Mouse (Mus musculus) CH12.LX (cell line): Measurements from ENCODE around the gene Babam2.

Experiments used
- MAZ ChIP-seq: IDR thresholded peaks from 2 replicates; pipeline ENCODE4 v1.6.1; 2012; ENCODE audit warnings: low read depth, mild to moderate bottlenecking, inconsistent platforms, low read length, improper control_type of control experiment, moderate library complexity
- USF1 ChIP-seq: IDR thresholded peaks from 2 replicates; pipeline ENCODE4 v1.6.1; 2014; ENCODE audit warnings: low read depth, mild to moderate bottlenecking, inconsistent platforms, low read length, improper control_type of control experiment

- TF ChIP-seq USF1 (no peak), MAZ (no peak)
Measured at GRCm38 (mm10) chr5:31823673-31824072, 126.2 kb downstream of the Babam2 start.
